Mouse (Mus musculus) left cerebral cortex, adult 2 months (tissue): Measurements from ENCODE around the gene Sf3a2. TPM values are rescaled to one million over a fixed set of nuclear protein-coding genes. Genes with fewer than 3 reads are reported as not detected.

Experiments used
- DNase-seq, 2 experiments: peaks; one replicate each; pipeline ENCODE4 v3.0.0; 2021 to 2022; ENCODE audit warnings: low spot score in 2 of 2, mixed read lengths in 1 of 2; ENCODE audit errors: extremely low spot score in 1 of 2
- H3K27ac ChIP-seq: fragments of 200-600 bp; 2 replicates; pipeline ENCODE4 v1.8.1; 2022
- H3K4me3 ChIP-seq: fragments of 200-600 bp; 2 replicates; pipeline ENCODE4 v1.8.1; 2022
- CTCF ChIP-seq: fragments of 200-600 bp; IDR thresholded peaks from 2 replicates; pipeline ENCODE4 v1.8.1; 2022; ENCODE audit warnings: antibody characterized with exemption, mild to moderate bottlenecking, moderate library complexity
- intact Hi-C: fragments of 180-260 bp; cut with DNase I; formaldehyde crosslinking; loops from one replicate; pipeline ENCODE4 v1.15.1; 2025
- total RNA-seq, 2 experiments: library from RNA; stranded (reverse); gene quantifications; 2 replicates each; pipeline ENCODE4 v1.2.3; 2021

Sf3a2 gene
- total RNA-seq, 2 experiments from 2014 or later, result 42.0 to 48.7 TPM

DNA sequence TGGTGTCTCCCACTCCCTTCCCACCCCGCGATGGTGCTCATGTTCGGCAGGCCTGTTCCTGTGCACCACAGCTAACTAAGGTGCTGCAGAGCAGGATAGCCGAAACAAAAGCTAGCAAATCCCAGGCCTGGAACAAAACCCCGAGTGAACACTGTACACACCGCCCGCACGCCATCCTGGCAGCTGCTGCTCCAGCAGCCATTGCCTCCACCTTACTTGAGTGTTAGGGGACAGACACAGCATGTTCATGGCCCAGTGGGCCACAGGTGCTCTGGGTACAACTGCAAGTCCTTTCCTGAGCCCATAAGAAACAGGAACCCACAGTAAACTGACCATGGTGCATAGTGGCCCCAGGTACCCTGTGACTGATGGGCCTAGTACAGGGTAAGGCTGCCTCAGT is 3.2 kb upstream of the Sf3a2 start:
- H3K27ac ChIP-seq, result no peak overlapping the region
- DNase-seq, result no peak
- H3K4me3 ChIP-seq, result no peak overlapping the region
- no peak for TF ChIP-seq CTCF
- intact Hi-C loops, result no loop called here

DNA sequence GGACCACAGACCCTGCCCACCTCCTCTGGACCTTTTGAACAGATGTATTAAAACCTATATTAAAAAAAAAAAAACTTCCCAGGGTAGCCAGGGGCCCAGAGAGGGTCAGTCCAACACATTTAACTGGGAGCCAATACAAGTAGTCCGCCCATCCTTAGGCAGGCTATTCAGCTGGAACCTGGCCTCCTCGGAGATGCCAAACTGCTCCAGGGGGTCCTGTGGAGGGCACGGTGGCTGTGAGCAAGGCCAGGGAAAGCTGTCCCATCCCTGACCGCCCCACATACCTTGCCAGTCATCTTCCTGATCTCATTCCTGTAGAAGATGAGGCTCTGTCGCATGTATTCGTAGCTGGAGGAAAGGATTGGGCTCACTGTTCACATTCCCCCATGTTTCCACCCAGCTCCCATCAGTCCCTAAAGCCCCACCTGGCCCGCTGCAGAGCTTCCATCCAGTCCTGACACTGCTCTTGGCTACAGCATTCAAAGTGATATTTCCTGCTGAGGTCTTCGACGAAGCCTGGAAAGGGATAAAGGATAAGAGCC is 1.6 kb upstream of the Sf3a2 start:
- TF ChIP-seq CTCF, result no peak
- DNase-seq, result no peak
- Histone ChIP-seq H3K4me3 (peak overlapping the region; percentile 98; the same call in 1 of the 2 replicates), H3K27ac (no peak overlapping the region)
- intact Hi-C loops, result no loop called here

DNA sequence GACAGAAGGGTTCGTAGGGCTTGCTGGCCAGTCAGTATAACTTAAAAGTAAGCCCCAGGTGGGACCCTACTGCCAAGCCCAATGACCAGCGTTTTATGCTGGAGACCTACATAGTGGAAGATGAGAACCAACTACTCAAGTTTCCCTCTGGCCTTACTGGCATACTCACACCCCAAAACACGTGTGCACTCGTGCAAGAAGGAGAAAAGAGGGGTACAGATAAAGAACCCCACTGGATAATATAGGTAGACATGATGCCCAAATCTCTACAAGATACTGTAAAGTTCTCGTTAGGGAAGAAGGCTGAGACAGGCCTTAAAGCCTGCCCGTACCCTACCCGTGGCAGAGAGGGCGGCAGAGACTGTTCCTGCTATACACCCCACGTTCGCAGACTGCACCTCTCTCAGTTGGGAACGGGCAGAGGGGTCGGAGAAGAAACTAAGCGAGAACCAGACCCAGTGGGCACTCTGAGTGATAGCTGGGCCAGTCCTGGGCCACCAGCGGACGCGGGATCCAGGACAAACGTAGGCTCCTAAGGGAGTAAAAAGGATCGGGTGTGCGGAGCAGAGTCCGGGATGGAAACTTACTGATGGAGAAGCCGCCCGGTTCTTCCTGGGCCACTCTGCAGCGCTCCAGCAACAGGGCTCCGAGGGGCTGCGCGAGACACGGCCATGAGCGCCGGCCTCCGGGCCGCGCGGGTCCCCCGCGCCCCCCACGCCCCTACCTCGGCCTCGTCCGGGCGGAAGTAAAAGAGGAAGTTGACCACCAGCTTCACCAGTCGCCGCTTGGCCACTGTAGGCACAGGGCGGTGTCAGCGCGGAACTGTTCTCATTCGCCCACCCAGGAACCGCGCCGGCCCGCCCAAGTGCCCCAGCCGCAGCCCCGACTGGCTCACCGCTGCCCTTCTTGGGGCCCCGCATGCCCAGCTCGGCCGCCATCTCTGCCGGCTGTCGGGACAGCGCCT is 530 bp upstream of the Sf3a2 start:
- intact Hi-C loops, result loop anchor here (2.0 kb wide), 1 partner anchor 43 kb away; the partner anchor contains the start of gene Dot1l
- Histone ChIP-seq H3K4me3 (peak overlapping the region; percentile 98), H3K27ac (peak overlapping the region; percentile 98)
- TF ChIP-seq CTCF, result no peak
- no peak for DNase-seq

DNA sequence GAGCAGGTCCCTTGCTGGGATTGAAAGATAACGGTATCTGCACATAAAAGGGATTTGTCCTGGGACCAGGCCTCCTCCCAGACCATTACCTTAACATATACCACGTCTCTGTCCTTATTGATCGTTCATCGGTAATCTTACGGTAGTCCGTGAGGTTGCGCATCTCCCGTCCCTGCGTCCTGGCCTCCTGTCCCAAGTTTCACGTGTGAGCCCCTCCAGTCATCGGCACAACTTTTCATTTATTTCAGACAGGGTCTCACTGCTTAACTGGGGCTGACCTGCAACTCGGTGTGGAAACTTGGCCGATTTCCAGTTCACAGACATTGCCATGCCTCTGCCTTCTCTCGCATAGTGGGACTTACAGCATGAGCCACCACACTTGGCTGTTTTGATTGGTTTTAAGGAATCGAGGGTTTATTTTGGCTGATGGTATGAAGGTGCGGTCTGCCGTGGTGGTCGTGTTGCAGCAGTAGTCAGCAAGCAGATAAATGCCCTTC is 1.1 kb downstream of the Sf3a2 start:
- H3K27ac ChIP-seq, result peak overlapping the region; percentile 98
- peak overlapping the region; percentile 98 for H3K4me3 ChIP-seq
- intact Hi-C loops, result loop anchor here (2.0 kb wide), 1 partner anchor 44 kb away; the partner anchor contains the start of gene Dot1l
- DNase-seq, result no peak
- no peak for TF ChIP-seq CTCF

DNA sequence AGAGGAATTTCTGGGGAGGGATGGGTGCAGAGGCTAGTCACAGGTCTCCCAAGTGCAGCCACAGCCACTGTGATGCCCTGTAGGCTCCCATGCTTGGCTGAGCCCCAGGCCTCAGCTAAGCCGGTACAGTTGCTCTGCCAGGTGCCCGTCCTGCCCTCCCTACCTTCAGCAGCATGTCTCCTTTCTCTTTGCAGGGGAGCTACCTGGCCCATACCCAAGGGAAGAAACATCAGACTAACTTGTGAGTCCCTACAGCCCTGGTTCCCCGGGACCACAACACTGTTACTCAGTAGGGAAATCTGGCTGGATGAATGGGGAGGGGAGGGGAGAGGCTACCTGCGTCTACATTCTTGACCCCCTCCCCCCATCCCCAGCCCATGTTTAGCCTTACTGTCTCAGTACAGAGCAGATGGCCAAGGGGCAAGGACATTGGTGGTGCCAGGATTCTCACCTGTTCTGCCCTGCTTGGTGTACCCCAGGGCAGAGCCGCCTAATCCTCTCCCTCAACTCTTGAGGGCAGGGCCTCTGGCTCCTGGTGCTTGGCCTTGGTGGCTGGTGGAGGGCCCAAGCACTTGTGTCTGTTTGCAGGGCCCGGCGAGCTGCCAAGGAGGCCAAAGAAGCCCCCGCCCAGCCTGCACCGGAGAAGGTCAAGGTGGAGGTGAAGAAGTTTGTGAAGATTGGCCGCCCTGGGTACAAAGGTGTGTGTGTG is 4.4 kb downstream of the Sf3a2 start:
- intact Hi-C loops, result no loop called here
- Histone ChIP-seq H3K4me3 (no peak overlapping the region), H3K27ac (no peak overlapping the region)
- no peak for DNase-seq
- TF ChIP-seq CTCF, result no peak

DNA sequence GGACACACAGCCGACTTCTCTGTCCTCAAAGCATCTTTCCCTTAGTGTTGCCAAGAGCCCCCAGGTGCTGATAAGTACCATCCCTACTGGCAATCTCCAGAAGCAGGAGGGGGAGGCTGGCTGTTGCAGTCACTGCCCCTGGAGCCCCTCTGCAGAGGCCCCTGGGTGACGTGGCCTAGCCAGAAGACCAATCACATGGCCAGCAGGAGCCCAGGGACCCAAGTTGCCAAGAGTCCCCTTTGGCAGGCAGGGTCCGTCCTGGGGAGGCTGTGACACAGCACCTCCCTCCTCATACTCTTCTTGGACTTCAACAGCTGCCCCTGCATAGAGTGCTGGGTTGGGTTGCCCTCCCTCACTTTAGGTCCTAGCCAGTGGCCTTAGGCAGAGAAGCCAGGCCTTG is 5.0 kb downstream of the Sf3a2 start:
- intact Hi-C loops, result no loop called here
- no peak overlapping the region for H3K27ac ChIP-seq
- no peak for DNase-seq
- H3K4me3 ChIP-seq, result no peak overlapping the region
- TF ChIP-seq CTCF, result no peak

DNA sequence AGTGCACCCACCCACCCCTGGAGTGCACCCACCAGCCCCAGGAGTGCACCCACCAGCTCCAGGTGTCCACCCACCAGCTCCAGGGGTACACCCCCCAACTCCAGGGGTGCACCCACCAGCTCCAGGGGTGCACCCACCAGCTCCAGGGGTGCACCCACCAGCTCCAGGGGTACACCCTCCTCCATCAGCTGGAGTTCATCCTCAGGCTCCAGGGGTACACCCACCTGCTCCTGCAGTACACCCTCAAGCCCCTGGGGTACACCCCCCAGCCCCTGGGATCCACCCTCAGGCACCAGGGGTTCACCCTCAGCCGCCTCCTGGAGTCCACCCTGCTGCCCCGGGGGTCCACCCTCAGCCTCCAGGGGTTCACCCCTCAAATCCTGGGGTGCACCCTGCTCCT is 6.3 kb downstream of the Sf3a2 start:
- DNase-seq, result no peak
- Histone ChIP-seq H3K27ac (no peak overlapping the region), H3K4me3 (no peak overlapping the region)
- no peak for TF ChIP-seq CTCF
- intact Hi-C loops, result no loop called here

DNA sequence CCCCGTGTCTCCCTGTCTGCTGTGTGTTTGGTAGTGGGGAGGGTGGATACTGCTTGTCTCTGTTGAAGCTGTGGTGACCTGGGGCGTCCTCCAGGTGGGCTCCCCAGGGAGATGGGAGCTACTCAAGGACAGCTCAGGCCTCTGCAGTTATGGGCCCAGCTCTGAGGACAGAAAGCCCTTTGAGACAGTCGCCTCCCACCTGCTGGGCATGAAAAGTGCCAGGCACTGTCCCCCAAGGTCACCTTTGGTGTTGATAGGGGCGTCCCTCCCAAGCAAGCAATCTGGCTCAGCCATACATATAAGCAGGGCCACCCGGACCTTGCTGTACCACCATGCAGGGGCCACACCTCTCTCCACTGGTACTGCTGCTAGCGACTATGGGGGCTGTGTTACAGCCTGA is 6.9 kb downstream of the Sf3a2 start, which contains the start of gene Amh:
Gene Amh, plus strand, starts transcription at position 328 of the 400 bp plus-strand sequence.
- no peak for TF ChIP-seq CTCF
- Histone ChIP-seq H3K27ac (peak within 1 kb of the TSS; percentile 94; the same call in 1 of the 2 replicates), H3K4me3 (no peak within 1 kb of the TSS)
- DNase-seq, result no peak
- intact Hi-C loops, result loop anchor here (5.0 kb wide), 2 partner anchors 58 to 72 kb away; no protein-coding TSS in a partner anchor

DNA sequence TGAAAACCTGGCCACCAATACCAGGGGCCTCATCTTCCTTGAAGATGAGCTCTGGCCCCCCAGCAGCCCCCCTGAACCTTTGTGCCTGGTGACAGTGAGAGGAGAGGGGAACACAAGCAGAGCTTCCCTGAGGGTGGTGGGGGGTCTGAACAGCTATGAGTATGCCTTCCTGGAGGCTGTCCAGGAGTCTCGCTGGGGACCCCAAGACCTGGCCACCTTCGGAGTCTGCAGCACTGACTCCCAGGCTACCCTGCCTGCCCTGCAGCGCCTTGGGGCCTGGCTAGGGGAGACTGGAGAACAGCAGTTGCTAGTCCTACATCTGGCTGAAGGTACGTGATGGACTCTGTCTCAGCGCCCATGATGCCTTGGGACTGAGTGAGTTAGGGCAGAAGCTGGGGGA is 7.3 kb downstream of the Sf3a2 start:
- Histone ChIP-seq H3K27ac (no peak overlapping the region), H3K4me3 (no peak overlapping the region)
- no peak for TF ChIP-seq CTCF
- intact Hi-C loops, result loop anchor here (5.0 kb wide), 2 partner anchors 58 to 72 kb away; no protein-coding TSS in a partner anchor
- DNase-seq, result no peak

DNA sequence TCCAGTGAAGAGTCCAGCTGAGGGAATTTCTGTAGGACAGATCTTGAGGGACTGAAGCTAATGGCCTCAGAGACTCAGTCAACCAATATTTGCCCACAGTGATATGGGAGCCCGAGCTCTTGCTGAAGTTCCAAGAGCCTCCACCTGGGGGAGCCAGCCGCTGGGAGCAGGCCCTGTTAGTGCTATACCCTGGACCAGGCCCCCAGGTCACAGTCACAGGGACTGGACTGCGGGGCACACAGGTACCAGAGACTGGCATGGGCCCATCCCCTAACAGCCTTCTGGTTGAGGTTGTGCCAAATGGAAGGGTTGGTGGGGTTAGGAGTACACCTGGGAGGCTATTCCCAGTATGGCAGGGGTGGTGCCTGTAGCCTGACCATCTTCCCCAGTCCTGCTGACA is 7.9 kb downstream of the Sf3a2 start:
- intact Hi-C loops, result loop anchor here (5.0 kb wide), 2 partner anchors 59 to 71 kb away; no protein-coding TSS in a partner anchor
- peak; percentile 68 to 77 for DNase-seq
- Histone ChIP-seq H3K4me3 (no peak overlapping the region), H3K27ac (peak overlapping the region; percentile 94)
- peak; percentile 90 for TF ChIP-seq CTCF

DNA sequence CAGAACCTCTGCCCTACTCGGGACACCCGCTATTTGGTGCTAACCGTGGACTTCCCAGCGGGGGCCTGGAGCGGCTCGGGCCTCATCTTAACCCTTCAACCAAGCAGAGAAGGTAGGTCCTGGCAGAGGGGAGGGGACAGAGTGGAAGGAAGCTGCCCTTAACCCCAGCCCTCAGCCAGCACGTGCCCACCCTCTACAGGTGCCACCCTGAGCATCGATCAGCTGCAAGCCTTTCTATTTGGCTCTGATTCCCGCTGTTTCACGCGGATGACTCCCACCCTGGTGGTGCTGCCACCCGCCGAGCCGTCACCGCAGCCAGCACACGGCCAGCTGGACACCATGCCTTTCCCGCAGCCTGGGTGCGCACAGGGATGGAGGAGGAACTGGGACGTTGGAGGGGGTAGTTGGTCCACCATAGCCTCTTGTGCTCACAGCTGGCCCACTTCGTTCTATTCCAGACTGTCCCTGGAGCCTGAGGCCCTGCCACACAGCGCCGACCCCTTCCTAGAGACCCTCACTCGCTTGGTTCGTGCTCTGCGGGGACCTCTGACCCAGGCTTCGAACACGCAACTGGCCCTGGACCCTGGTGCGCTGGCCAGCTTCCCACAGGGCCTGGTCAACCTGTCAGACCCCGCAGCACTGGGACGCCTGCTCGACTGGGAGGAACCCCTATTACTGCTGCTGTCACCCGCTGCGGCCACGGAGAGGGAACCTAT is 8.5 kb downstream of the Sf3a2 start:
- TF ChIP-seq CTCF, result no peak
- intact Hi-C loops, result loop anchor here (5.0 kb wide), 2 partner anchors 59 to 71 kb away; no protein-coding TSS in a partner anchor
- DNase-seq, result no peak
- Histone ChIP-seq H3K27ac (peak overlapping the region; percentile 94), H3K4me3 (peak overlapping the region; percentile 50)
